Mouse (Mus musculus): ENCODE results near the gene Smyd2.

Smyd2 gene

DNA sequence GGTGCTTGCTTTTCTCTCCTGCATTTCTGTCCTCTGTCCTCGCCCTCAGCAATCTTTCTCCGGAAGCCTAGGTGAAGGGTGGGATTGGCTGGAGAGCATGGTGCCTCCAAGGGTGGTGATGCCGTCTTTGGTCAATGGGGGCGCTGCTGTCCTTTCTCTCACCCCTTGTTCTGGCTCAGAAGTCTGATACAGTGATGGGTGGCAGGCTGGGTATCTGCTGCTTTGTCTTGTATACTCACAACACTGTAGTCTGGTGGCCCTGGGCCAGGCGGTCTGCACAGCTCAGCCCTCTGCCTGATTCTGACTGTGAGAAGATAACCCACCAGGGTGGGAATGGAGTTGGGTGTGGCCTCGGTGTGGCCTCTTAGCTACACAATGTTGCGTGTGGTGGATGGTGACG, 51.6 kb downstream of the Smyd2 start:
- DNase-seq, result no peak

DNA sequence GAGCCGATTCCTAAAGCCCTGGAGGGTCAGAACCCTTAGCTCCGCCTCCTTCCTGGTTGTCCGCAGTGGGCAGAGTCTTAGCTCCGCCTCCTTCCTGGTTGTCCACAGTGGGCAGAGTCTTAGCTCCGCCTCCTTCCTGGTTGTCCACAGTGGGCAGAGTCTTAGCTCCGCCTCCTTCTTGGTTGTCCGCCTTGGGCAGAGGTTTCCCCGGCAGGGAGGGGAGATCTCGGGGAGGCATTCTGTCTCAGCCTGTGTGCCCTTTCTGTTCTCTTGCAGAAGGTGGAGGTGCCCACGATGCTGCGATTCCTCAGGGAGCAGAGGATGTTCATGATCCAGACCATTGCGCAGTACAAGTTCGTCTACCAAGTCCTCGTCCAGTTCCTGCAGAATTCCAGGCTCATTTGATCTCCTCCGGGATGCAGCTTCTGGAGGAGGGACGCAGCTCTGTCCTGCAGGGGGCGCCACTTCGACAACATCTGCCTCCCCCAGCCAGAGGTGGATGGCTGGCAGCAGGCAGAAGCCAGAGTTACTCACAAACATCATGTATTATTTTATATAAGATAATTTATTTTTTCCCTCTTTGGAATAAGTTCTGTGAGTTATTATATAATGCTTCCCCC, 52.4 kb downstream of the Smyd2 start:
- no peak for DNase-seq

DNA sequence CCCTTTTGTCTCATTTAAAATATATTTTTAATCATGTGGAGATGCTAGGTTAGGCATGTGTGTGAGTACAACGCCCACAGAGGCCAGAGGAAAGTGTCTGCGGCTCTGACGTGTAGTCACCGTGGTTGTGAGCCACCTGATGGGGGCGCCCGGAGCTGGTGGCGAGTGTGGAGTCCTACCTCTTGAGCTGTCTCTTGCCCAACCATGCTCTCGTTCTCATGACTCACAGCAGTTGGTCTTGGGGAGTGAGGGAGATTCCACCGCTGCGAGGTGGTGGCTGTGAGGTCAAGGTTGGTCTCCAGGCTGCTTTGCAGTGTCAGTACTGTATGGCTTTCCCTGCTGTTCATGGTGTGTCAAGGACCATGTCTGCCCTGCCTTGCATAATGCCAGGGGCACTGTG, 54.1 kb downstream of the Smyd2 start:
- DNase-seq, result no peak

DNA sequence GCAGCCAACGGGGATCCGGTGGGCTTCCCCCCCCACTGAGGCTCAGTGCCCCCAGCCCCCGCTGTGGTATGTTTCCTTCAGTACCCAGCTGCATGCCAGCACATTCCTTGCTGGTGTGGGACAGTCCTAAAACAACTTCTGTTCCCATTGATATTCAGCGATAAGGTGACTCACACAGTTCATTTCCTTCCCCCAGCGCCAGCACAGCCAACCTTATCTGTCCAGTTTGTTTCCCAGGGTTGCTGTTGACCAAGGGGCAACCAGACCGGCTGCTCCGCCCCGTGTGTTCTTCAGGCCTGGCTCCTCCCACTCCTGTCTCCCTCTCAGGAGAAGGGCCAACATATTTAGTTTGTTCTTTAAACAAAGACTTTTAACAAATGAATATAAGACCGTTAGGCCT, 54.7 kb downstream of the Smyd2 start:
- no peak for DNase-seq

DNA sequence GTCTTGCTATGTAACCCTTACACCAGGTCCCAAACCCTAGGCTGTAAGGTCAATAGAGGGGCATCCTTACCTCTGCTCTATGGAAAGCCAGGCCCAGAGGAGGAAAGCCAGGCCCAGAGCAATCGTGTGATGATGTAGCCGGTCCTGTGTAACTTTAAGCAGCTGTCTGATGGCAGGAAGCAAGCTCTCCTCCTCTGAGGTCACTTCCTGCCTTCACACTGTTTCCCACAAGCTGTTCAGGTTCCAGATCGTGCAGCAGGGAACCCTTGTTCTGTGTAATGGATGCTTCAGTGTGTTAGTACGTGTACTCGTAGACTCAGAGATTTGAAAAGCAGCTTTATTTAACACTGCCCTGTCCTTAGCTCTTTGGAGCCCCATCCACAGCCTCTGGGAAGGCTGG, 55.1 kb downstream of the Smyd2 start:
- no peak for DNase-seq

DNA sequence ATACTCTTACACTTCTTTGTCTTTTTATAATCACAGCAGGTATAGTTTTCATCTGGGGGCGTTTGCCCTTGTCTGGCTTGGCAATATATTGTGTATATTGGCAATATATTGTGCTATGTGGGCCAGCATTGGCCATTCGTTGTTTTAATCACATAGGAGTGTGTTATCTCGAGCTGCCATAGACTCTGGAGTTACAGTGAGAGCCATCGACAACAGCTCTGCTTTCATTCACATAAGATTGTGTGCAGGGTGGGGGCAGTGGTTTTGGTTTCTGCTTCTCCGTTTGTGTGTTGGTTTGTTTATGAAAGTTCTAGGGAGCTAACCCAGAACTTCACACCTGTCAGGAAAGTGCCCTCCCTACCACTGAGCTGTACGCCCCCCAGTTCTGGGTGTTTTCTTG, 55.5 kb downstream of the Smyd2 start:
- DNase-seq, result no peak

DNA sequence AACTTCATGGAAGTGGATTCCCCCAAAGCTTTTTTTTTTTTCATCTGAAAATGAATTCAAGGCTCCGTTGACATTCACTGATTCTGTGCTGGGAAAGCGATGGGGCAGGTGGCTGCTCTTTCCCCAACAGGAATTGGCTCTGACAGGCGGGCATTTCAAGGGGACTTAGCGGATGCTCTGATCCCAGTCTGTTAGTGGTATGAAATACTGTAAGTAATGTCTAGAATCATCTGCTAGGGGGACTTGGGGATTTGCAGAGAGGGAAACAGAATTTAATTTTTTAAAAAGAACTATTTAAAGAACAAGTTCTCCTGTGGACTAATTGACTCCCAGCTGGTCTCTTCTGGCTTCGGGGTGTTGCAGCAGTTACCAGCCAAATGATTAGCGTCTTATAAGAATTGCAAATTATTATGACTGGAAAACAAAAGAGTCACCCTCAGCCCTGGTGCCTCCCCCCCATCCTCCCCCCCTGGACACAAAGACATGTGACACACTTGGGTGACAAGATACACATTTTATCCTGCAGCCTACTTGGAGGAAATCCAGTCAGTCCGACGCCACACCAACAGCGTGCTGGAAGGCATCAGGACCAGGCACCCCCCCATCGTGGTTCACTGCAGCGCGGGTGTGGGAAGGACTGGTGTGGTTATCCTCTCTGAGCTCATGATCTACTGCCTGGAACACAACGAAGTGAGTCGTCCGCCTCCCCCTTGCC, 57.2 kb downstream of the Smyd2 start:
- no peak for DNase-seq

DNA sequence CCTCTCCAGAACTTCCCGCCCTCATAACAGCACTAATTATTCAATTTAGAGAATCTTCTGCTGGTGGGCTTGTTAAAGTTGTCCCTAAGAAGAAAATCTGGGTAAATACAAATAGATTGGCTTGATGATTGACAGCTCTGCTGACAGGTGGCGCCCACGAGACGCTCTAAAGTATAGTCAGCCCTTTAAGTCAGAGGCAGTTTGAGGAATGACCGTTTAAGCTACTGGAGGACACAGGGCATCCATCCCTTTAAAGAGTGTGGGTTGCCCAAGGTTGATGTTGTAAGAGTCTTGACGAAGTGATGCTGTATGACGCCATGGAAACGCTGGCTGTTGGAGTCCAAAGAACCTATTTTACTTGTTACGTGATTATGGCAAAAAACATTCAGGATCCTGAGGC, 57.9 kb downstream of the Smyd2 start:
- DNase-seq, result no peak

DNA sequence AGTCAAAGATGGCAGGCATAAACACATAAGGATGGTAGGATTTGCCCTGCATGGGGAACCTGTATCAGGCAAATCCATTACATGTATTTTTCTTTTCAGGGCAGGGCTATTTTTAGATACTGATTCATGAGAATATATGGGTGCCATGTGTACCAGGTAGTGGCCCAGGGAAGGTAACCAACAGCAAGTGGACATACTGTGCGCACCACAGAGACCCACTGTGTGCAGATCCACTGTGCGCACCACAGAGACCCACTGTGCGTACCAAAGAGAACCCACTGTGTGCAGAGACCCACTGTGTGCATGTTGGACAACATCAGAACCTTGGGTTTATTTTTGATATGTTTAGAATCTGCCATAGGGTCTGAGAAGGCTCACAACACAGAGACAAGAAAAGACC, 58.4 kb downstream of the Smyd2 start:
- DNase-seq, result no peak

DNA sequence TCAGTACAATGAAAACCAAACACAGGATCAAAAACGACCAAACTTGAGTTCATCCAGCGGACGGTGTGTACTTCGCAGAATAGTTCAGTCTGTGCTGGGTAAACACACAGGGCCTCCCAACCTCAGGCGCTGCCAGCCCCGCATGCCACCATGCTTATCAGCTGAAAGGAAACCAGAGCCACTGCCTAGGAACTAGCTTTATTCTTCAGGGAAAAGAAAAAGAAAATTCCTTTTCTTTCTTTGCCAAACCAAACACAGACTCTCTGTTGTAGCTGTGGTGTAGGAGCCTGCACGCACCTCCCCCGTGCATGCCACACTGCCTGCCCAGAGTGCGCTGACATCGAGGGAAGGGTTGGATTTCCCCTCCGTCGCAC, 61.2 kb downstream of the Smyd2 start:
- DNase-seq, result no peak

DNA sequence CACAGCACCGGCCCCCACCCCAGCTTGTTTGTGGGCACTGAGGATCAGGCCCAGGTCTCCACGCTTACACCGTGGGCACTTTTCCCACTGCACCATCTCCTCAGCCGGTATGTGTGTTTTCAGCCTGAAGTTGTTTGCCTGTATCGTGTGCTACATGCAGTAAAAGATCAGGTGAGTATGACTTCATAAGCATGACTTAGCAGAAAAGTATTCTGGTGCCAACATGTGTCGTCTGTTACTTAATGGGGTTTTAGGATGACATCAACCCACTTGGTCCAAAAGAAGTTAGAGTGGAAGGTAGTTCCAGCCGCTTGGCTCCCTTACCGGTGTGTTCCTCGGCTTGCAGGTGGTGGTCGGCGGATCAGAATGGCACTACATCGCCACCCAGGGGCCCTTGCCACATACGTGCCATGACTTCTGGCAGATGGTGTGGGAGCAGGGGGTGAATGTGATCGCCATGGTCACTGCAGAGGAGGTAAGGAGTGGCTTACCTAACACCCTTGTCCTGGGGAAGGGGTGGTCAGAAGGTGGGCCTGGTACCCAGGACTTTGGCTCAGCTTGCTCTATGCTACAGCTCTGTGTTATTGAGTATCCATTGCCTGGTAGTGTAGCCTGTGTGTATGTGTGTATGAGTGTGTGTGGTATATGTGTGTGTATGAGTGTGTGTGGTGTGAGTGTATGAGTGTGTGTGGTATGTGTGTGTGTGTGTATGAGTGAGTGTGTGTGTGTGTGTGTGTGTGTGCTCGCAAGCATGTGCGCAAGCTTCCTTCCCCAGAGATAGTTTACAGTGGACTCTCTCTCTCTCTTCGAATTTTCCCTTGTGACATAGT, 61.8 kb downstream of the Smyd2 start:
- DNase-seq, result no peak

DNA sequence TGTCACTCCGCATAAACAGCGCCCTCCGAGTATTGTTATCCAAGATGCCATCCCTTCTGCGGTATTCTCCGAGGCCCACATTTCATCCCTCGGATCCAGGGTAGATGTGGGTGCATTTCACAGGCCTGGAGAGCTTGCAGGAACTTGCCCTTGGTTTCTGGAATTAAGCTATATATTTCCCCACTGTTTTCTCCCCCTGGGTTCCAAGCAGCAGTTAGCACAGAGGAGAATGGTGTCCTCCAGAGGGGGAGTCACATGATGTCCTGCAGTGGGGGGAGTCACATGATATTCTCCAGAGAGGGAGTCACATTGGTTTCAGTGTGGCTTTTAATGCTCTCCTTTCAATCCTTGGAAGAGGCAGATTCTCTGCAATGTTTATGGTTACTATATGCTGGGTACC, 63.8 kb downstream of the Smyd2 start:
- DNase-seq, result no peak

DNA sequence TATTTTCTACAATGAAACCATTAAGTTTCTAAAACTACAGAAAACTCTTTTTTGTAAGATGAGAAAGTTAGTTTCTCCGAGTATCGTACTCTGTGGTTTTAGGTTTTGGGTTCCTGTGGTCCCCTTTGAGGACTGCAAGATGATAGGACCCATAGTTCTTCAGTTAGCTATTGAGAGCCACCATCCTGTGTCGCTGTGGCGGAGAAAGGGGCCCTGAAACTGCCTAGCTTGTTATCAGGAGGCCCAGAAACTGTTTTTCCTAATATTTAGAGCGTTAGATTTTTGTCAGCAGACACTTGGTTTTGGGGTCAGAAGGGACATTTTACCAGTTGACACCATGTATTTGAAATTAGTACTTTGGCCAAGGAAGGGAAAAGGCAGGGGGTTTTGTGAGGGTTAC, 66.4 kb downstream of the Smyd2 start:
- no peak for DNase-seq

DNA sequence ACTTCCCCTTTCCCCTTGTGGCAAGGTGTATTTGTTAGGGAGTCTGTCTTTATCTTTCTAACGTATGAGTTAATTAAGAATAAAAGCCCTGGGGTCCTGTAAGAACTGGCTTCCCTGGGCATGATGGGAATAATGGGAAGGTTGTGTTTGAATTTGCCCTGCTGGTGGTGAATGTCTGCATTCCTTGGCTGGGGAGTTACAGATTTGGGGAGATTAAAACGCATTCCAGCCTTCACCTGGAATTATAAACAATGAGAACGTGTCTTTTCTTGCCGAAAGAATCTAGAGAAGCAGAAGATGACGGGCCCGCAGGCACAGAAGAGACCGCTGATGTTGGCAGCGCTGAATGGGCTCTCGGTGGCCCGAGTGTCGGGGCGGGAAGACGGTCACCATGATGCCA, 67.5 kb downstream of the Smyd2 start:
- no peak for DNase-seq

DNA sequence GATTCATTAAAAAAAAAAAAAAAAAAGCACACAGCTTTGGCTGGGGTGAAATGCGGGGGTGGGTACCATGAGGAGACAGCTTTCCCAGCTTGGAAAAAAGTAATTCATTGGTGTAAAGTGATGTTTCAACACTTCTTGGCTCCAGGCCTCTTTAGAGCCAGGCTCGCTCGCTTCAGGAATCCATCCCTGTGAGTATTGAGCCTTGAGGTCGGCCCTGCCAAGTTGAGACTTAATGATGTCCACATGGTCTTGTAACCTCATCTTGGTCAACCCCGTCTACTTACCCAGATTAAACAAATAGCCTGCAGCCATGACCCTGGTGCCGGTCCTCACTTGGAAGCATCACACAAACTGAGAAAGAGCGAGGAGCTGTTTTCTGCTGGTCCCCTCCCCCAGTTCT, 69.7 kb downstream of the Smyd2 start:
- no peak for DNase-seq

DNA sequence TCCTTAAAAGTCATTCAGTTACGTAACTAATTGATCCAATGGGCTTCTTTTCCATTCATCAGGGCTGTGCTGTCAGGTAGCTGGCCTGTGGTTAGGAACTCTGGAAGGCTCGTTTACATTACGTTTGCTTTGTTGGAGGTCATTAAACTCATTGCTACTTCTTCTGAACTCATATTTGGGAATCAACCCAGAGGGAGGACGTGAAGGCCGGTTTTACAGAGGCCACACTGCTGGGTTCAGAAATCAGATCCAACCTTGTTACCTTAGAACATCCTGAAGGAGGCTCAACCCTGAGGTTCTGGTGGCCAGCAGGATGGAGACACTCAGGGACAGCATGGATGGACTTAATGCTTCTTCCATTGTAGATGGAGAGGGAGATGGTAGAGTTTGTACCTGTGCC, 70.1 kb downstream of the Smyd2 start:
- DNase-seq, result no peak

DNA sequence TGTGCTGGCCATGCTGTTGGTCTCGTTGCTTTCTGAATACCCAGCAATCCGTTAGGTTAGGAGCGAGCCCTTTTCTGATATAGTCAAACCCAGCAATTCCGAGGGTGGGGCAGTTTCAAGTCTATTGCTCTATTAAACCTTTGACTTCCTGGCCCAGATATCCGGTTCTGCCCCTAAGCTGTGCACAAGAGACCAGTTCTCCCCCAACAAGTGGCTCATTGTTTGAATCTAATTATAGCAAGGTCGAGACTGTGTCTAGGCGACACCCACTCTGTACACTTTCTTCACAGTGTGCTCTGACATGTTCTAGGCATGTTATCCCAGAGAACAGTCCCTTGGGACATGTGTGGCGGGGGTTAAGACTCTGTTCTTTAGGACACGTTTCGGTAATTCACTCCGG, 72.6 kb downstream of the Smyd2 start:
- no peak for DNase-seq

DNA sequence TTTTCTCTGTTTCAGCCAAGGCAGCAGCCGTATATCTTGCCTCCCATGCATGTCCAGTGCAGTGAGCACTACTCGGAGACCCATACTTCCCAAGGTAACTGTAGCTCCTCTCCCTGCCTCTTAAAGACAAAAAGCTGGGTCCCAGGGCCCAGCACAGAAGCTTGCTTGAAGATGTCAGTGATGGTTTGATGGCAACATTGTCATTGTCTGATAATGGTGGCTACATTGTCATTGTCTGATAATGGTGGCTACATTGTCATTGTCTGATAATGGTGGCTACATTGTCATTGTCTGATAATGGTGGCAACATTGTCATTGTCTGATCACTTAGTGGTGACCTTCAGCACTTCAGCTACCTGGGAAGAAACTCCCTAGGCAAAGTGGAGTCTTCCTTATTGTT, 75.8 kb downstream of the Smyd2 start:
- no peak for DNase-seq

DNA sequence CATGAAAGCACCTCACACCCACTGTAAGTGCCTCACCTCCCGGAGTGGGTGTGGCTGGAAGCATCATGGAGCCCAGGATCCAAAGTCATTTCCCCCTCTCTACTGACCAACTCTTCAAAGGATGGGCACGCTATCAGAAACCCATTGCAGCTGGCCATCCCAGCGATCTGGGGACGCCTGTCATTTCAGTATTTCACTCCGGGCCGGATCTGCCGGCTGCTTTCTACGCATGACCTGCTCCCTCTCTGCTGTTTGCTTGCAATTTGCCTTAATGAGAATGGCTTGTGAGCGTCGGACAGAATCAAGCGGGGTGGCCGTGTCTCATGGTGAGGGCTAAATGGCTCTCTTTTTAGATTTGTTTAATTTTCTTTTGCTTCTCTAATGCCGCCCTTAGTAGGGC, 88.0 kb downstream of the Smyd2 start:
- DNase-seq, result no peak

DNA sequence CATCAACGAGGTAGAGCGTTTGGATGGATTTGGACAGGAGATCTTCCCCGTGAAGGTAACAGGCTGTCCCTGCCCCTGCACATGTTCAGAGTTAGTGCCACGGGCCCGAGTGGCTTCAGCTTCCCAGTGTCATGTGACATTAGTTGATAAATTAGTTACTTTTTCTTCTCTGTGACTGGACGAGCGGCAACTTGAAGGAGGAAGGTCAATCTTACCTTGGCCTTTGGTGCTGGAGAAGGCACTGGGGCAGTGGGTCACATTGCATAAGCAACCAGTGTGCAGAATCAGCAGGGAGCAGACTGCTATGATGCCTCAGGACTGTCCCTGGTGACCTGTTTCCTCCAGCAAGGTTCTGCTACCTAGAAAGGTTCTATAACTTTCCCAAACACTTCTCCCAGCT, 88.8 kb downstream of the Smyd2 start:
- no peak for DNase-seq

DNA sequence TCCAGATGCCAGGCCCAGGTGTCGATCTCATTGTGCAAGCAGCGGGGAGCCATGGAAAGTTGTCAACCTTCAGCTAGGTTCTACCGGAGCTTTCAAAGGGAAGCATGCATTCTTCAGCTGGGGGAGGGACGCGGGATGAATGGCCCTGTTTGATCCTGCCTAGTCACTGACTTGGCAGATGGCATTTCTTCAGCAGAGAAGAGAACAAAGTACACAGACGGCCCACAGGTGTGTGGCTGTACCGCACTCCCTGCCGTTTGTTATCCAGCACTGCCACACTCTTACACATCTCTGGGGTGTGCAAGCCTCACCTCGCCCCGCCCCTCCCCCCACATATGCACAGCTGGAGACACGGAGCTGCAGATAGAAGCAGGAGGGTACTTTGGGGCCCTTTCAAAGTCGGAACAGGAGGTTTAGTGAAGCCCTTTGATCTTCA, 91.3 kb downstream of the Smyd2 start:
- no peak for DNase-seq
